Mouse (Mus musculus) T-helper 2 cell (primary cell): Measurements from ENCODE around the gene Ston2.

Experiments
- in situ Hi-C: fragments of 300-600 bp; cut with MboI, MseI; formaldehyde crosslinking; loops from one replicate; pipeline ENCODE4 v1.15.1; 2025; ENCODE audit warnings: high pct_unique_total_duplicates

The Ston2 gene

DNA sequence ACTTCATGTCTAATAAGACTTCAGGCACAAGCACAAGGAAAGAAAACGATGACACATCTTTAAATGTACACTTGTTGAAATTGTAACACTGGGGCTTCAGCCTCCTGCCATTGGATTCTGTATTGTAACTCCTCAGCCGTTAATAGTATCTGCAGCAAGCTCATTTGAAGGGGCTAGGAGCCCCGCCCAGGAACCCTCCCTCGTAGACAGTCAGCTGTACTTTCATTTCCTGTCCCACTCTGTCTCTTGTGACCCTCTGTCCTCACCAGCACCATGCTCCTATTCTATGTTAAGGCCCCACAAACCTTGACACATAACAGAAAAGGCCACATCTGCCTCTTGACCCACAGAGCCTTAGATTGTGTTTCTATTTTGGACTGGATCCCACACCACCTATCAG lies 3.6 kb upstream of the Ston2 start:
- in situ Hi-C loops, result no loop called here

DNA sequence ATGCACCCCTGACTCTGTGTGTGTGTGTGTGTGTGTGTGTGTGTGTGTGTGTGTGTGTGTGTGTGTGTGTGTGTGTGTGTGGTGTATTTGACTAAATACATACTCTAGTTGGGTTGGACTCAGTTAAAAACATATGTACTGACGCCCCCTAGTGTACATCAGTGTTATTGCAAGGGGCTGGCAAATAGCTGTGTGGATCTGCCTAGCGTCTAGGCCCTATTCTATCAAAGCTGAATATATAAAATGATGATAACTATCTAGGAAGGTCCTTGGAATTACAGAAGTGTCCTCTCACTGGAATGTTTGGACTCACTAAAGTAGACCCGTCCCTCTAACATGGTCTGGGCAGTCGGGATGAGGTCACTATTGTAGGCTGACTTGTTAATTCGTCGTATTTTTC lies 1.6 kb upstream of the Ston2 start:
- in situ Hi-C loops, result loop anchor here (5.0 to 10.0 kb wide), 2 partner anchors 148 to 385 kb away; no protein-coding TSS in a partner anchor

DNA sequence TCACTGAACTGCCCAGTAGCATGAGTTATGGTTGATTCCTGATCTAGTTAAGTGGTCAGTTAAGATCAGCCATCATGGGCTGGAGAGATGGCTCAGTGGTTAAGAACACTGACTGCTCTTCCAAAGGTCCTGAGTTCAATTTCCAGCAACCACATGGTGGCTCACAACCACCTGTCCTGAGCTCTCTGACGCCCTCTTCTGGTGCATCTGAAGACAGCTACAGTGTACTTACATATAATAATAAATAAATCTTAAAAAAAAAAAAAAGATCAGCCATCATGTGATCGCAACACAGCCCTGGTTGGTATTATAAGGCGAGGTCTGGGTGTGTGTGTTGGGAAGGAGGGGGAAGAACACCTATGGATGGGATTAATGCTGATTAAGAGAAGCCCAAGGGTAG lies 259 bp upstream of the Ston2 start:
- in situ Hi-C loops, result loop anchor here (5.0 to 10.0 kb wide), 2 partner anchors 146 to 384 kb away; no protein-coding TSS in a partner anchor

DNA sequence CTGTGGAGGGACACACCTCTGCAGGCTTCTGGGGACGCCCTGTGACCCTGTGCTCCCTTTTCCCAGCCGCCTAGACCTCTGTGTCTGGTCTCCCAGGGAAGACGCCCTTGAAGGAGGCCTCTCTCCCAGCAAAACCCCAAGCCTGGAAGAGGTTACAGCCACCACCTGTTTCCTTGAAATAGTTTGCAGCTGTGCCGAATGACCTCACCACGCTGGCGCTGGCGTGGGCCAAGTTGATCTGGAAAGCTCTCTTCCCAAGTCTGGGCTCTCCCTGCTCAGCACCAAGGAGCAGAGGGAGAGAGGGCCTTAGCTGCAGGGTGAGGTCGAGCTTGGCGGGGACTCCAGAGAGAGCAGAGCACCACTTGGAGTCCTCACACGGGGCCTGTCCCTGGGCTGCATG lies 1.8 kb downstream of the Ston2 start:
- in situ Hi-C loops, result loop anchor here (5.0 to 10.0 kb wide), 2 partner anchors 144 to 382 kb away; no protein-coding TSS in a partner anchor

DNA sequence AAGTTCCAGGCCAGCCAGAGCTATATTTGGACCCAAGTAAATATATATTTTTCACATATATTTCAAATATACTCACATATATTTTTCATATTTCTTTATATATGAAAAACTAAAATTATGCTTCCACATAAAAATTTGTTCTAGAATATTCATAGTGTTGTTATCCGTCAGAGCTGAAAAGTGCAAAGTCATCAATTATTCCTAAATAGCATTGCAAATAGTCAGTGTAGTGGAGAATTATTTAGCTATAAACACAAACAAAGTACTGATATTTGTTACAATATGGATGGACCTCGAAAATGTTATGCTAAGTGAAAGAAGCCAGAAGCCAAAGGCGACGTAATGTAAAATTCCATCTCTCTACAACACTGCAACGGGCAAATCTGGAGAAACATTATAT lies 6.8 kb downstream of the Ston2 start:
- in situ Hi-C loops, result loop anchor here (10.0 kb wide), 1 partner anchor 377 kb away; no protein-coding TSS in a partner anchor

DNA sequence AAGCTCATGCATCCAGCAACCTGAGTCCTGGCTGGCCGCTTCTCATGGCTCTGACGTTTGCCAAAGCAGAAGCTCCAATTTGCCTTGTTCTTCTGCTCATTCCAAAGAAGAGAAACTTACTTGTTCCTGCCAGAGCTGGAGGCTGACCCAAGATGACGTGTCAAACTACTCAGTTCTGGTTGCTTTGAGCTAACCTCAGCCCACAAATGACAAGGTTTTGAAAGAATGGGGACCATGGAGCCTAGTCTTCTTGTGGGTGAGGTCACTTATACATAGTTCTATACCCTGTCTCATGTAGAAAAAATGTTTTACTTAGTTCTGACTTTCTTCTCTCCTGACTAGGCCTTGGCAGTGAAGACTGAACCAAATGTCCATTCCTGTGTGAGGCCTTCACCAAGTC lies 7.7 kb downstream of the Ston2 start:
- in situ Hi-C loops, result loop anchor here (10.0 kb wide), 1 partner anchor 376 kb away; no protein-coding TSS in a partner anchor

DNA sequence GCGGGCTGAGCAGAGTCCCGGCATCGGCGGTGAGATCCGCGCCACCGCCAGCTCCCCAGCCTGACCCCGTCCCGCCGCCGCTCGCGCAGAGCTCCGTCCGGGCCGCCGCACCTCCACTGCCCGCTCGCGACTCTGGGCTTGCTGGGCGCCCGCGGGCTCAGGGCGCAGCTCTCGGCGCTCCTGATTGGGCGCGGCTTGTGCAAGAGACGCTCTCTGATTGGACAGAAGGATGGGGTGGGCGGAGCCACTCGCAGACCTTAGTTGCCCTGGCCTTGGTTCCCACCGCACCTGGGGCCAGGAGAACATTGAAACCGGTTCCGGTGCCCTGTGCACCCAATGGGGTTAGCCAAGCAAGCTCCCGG lies 9.2 kb downstream of the Ston2 start:
- in situ Hi-C loops, result no loop called here

DNA sequence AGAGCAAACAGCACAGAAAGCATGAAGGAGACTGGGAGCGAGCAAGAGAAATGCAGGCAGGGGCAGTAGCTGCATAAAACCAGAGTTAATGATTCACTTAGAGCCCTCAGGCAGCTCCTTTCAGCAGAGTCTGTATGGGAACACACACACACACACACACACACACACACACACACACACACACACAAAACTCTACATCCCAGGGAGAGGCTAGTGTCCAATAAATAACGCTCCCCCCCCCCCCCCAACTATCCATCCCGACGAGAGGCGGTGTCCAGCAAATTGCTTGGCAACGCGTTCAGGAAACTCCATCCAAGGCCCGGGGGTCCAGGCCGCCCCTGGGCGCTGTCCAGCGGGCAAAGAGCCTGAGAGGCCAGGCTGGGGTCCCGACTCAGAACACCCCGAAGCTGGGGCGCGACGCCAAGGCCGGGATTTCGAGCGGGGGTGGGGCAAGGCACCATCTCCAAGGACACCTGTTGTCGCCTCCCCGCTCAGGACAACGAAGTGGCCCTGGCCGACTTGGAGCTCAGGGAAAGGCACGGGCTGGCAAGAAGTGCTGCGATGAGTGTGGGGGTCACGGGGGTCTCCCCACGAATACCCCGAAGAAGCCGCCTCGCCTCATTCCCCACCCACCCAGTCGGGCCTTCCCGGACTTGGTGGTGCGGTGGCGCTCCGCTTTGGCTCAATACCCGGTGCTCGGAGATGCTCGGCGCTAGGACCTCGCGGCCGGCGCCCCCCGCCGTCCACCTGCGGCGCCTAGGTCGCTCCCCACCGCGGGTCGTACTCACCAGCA lies 9.8 kb downstream of the Ston2 start:
- in situ Hi-C loops, result no loop called here

DNA sequence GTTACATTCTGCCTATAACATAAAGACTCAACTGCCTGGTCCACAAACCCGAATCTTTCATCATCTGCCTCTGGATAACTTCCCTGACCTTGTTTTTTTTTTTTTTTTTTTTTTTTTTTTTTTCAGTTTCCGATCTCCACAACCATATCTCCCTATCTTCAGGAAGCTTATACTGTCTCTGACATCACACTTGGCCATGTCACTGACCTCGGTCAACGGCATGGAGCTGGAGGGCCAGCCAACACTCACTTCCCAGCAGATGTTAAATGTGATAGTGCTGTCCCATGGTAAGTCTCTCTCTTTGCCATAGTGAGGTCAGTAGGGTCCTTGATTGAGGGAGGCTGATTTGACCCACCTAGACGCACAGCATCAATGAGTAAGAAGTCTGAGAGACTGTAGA lies 11.8 kb downstream of the Ston2 start:
- in situ Hi-C loops, result no loop called here

DNA sequence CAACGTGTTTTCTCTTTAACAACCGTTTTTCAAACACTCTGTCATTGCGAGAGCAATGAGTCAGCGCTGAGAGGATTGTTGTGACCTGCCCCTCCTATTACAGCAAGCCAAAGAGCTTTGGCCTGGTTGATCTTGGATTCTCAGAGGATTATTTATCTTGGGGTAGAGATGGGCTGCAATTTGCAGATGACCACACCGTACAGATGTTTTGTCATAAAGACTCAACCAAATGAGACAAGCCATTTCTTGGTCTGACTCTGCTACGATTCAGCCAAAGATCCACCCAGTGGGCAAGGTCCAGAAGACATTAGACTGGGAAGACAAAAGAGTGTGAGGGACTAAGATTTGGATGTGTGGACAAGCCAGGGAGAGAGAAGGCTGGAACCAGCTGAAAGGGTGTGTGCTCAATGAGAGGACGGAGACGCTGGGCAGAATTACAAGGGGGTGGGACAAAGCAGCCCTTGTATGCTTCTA lies 13.3 kb downstream of the Ston2 start:
- in situ Hi-C loops, result no loop called here

DNA sequence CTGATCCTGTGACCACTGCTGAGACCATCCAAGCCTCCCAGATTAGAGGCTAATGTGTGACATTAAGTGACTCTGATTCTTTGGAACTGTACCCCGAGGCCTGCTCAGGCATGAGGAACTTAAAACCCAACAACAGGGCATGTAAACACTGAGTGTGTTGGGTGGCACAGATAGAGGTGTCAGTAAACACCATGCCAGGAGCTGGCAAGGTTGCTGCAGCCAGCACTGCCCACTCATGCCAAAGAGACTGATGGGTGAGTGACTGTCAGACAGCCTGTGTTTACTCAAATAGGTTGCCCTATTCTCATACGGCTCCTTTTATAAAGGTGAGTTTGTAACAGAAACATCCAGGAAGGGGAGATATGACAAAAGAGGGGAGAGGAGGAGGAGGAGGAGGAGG lies 19.3 kb downstream of the Ston2 start:
- in situ Hi-C loops, result no loop called here

DNA sequence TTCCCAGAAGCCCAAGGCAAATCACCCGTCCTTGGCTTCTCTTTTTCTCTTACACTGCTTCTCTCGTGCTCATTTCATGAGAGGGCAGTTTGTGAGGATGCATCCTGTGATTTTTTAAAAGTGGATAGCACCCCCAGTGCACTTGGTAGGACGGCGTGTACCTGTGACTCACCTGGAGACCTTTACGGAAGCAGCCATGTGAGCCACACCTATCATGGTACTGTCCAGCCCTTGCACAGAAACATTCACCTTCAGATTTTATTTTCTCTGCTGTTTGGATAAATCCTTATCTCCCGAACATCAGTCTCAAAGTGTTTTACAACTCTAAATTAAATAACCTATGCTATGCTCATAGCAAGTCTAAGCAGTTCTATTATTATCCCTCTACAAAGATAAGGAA lies 20.0 kb downstream of the Ston2 start:
- in situ Hi-C loops, result no loop called here

DNA sequence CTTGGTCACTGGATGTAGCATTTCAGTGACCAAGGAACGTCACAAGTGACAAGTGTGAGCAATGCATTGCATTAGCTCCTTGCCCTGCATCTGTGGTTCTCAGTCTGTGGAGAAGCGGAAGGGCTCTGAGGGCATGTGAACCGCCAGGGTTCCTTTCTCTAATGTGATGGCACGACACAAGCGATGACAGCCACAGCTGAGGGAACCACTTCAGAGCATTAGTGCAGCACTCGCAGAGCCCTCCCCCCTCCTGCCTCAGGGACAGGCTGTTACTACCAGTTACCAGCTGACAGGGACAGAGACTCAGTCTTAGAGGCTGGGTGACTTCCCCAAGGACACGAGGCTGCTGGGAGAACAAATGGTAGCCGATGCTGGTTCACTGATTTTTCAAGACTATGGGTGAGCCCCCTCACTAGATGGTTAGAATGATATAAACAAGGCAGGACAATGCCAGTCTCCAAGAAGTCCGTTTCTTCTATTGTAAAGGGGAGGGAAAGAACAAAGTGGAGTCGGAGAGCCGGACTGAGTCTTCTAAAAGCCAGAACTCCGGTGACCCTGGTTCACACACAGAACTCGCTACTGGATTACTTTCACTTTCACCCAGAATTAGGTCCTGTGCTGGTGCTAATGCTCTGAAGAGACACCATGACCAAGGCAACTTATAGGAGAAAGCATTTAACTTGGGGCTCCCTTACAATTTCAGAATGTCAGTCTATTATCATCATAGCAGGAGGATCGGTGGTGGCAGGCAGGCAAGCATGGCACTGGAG lies 21.7 kb downstream of the Ston2 start:
- in situ Hi-C loops, result no loop called here

DNA sequence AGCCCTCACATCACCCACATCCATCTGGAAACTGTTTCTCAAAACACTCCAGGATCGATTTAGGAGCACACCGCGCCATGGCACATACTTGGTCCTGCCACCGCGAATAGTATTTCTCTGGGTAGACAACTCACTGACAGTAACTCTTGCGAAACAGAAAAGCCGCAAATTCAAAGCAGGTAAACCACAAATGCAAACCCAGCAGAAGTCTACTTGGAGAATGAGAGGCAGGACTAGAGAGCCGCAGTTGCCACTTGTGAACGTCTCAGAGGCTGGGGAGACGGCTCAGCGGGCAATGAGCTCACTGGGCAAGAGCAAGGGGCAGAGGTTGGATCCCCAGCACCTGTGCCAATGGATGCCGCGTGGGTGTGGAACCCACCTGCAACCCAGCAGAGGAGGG lies 22.7 kb downstream of the Ston2 start:
- in situ Hi-C loops, result no loop called here

DNA sequence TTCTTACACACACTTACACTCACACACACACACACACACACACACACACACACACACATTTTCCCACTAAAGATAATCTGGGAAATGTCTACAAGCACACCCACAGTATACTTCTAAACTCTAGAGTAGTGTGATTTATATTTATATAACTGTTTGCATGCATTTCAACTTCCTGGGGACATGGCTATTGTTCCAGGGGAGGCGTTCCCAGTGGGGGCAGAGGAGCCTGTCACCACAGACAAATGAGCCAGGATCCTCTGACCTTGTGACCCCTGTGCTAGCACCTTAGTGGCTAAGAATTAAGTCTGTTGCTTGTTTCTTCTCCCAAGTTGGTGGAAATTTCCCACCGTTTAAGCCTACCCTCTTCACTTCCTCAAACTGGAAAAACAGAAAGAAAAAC lies 23.1 kb downstream of the Ston2 start:
- in situ Hi-C loops, result no loop called here

DNA sequence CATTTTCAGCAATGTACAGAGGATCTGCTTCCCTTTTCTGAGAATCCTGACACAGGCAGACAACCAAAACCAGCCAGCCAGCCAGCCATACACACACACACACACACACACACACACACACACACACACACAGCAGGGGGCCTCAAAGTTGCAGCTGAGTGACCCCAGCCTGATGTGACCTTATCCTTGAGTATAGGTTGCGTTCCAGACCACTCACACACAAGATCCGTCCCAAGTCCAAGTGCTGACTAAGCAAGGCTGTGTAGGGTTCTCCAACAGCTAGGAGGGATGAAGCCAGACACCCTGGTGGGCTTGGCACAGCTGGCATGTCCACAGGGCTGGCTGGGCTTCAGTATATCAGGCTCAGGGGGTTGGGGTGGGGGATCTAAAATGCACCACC lies 23.7 kb downstream of the Ston2 start:
- in situ Hi-C loops, result no loop called here

DNA sequence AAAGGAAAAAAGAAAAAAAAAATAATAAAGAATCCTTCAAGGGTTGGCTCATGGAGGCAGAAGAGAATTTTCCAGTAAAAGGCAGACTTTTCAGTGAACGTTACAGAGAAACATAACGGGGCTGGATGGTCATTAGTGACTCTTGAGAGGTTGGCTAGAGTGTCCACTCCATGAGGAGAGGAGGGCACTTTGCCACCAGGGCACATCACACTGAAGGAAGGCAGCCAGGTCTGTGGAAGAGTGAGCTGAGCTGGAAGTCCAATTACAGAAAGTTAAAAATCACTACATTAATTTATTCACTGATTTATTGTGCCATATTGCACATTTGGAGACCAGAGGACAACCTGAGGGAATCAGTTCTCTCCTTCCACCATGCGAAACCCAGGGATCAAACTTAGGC lies 28.4 kb downstream of the Ston2 start:
- in situ Hi-C loops, result no loop called here

DNA sequence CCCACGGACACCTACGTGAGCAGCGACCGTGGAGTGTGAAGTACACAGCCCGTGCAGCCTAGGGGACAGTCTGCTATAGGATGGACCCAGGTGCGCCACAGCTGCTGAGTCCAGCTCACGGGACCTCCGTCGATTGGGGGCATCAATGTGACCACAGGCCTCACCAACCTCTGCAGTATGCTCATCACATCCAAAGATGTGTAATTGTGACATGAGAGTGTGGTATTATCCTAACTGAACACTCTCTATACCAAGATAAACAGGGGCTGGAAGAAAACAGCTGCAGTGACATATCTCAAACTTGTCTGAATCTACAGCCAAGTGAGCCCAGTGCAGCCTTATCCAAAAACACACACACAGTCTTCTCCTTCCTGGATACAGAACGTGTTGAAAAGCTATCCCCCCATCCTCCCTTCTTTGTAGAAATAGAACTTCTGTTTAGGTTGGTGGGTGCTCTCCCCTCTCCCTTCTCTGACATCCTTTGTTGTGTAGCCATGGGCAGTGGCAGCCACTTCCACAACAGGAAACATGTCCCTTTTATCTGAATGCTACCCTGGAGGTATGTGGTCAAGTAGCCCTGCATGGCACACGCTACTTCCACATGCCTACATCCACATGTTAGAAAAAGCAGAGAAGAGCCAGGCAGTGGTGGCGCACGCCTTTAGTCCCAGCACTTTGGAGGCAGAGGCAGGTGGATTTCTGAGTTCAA lies 30.2 kb downstream of the Ston2 start:
- in situ Hi-C loops, result no loop called here

DNA sequence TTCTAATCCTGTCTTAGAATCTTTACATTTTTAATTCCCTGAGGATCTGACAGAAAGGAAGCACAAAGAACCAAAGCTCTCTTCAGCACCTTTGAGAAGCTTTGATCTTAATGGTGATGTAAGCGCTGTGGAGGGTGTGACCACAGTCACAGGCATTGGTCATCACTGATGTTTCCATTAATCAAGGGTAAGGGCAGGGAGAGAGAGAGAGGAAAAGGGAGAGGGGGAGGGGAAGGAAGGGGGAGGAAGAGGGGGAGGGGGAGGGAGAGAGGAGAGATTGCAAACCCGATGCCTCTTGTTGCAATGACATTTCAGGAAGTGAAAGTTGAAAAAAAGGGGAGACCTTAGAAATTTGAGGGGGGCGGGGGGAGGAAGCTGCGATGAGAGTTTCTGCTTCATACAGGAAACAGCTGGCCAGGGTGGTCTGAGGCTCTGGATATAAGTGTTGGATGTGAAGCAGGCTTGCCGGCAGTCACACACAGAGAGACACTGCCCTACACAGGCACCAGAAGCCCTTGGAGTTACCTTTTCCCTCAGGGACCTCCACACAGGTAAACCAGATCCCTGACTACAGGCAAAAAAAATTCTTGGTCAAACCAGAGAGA lies 31.5 kb downstream of the Ston2 start:
- in situ Hi-C loops, result no loop called here

DNA sequence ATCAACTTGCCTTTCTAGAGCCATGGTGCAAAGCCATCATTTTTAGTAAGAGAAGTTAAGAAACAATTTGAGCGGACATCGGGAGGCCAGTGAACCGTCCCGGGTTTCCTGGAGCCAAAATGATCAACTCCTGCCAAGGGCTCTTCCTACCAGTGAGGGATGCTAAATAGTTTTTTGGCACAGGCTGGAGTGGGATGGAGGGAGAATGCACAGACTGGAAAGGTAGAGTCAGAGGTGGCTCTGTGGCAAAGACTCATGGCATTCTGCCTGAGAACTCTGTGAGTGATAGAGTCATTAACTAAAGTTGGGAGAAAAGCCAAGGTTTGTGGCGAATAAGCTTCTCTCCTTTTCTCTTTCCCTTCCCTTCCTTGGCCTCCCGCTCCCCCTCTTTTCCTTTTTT lies 33.6 kb downstream of the Ston2 start:
- in situ Hi-C loops, result no loop called here

DNA sequence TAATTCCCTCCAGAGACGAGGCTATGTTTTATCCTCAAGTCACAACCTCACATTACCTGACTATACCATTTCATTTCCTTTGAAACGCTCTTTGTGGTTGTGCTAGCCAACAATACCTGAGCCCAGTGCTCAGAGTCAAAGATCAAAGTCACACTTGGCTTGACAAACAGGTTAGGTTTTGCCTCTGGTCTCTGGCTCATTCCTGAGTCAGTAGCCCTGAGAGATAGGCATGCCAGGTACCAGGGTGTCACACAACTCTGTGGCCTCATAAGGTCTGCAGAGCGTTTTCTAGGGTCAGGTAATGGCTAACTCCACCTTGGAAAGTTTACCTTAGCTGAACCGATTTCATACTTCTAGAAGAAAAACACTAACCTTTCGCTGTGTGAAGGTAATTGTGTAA lies 35.5 kb downstream of the Ston2 start:
- in situ Hi-C loops, result no loop called here
